Mouse (Mus musculus): ENCODE data around the gene Rasa4.

- peak; percentile 42; the same call in 1 of the 2 replicates for TF ChIP-seq NELFE (IDR thresholded peaks at IDR 0.05; ENCODE audit: low read depth, low read length)
- peak; percentile 34 to 69; a peak in 1 of 4 replicates for TF ChIP-seq POLR2A (IDR thresholded peaks at IDR 0.05; ENCODE audit: control insufficient read depth in 1 of 2, insufficient read depth in 1 of 2, low read depth in 1 of 2, low read length in 2 of 2, poor library complexity in 1 of 2)
- no peak for TF ChIP-seq MAZ (IDR thresholded peaks at IDR 0.05; ENCODE audit: low read depth, low read length)
- TF ChIP-seq CTCF (IDR thresholded peaks at IDR 0.05 in 2 of 3, conservative IDR thresholded peaks at IDR 0.05 in 1 of 3; ENCODE audit: control insufficient read depth in 1 of 3, insufficient read depth in 1 of 3, low read depth in 2 of 3, low read length in 3 of 3, poor library complexity in 1 of 3, severe bottlenecking in 1 of 3): peak; percentile 85 to 92 (median 90)
- TF ChIP-seq ZC3H11A (IDR thresholded peaks at IDR 0.05; ENCODE audit: low read depth, low read length): peak; percentile 70
- TF ChIP-seq TBP (IDR thresholded peaks at IDR 0.05; ENCODE audit: low read depth, low read length): peak; percentile 20; the same call in 1 of the 2 replicates
- peak; percentile 64 for TF ChIP-seq RAD21 (IDR thresholded peaks at IDR 0.05; ENCODE audit: low read depth, low read length)
- no peak for TF ChIP-seq UBTF (IDR thresholded peaks at IDR 0.05; ENCODE audit: borderline replicate concordance, insufficient read depth, low read depth, low read length)
- TF ChIP-seq ELF1 (IDR thresholded peaks at IDR 0.05; ENCODE audit: low read depth, low read length): no peak
- TF ChIP-seq CHD2 (IDR thresholded peaks at IDR 0.05; ENCODE audit: low read length): no peak
- no peak for TF ChIP-seq POLR2AphosphoS2 (IDR thresholded peaks at IDR 0.05; ENCODE audit: low read length)
- no peak for TF ChIP-seq ZMIZ1 (IDR thresholded peaks at IDR 0.05; ENCODE audit: low read depth, low read length)
Measured at GRCm38 (mm10) chr5:136102099-136102820, 18.5 kb downstream of the Rasa4 start.
